Mouse (Mus musculus): ENCODE results near the gene Tma7.

- no peak for TF ChIP-seq CTCF (IDR thresholded peaks at IDR 0.05; ENCODE audit: insufficient read depth, low read depth, low read length)
- TF ChIP-seq POLR2A (IDR thresholded peaks at IDR 0.05; ENCODE audit: insufficient read depth, low read depth, low read length): peak; percentile 19; the same call in 1 of the 2 replicates
These were observed 27.7 kb downstream of the Tma7 start for GRCm38 (mm10) chr9:109054712-109055111.
